Mouse (Mus musculus) stomach, embryonic 14.5 days (tissue): Measurements from ENCODE around the gene Olfr1247. TPM values are rescaled to one million over a fixed set of nuclear protein-coding genes. Genes with fewer than 3 reads are reported as not detected.

Experiments used
- polyA plus RNA-seq: library from polyadenylated mRNA; unstranded; fragments of >200 nt; fragmentation: Nextera tagmentation; extraction: Ambion mirVana; gene quantifications from 2 replicates; pipeline ENCODE4 v1.2.1, GENCODE M21; 2014

Gene Olfr1247
- polyA plus RNA-seq, 1 experiment from 2014 or later, result not detected

Other genes with a start within 250 kb of the Olfr1247 start
- not detected in 2 replicates for gene Olfr1234, start 249.3 kb downstream of the Olfr1247 start, polyA plus RNA-seq
- not detected in 2 replicates for gene Olfr1238, start 204.5 kb downstream of the Olfr1247 start, polyA plus RNA-seq
- not detected in 2 replicates for gene Olfr1239, start 193.7 kb downstream of the Olfr1247 start, polyA plus RNA-seq
- gene Olfr1240, start 171.1 kb downstream of the Olfr1247 start, polyA plus RNA-seq, result not detected in 2 replicates
- gene Olfr1241, start 127.0 kb downstream of the Olfr1247 start, polyA plus RNA-seq, result not detected in 2 replicates
- gene Olfr1242, start 115.8 kb downstream of the Olfr1247 start, polyA plus RNA-seq, result not detected in 2 replicates
- not detected in 2 replicates for gene Olfr1243, start 82.6 kb downstream of the Olfr1247 start, polyA plus RNA-seq
- gene Olfr1245, start 35.7 kb downstream of the Olfr1247 start, polyA plus RNA-seq, result not detected in 2 replicates
- gene Olfr1246, start 21.0 kb downstream of the Olfr1247 start, polyA plus RNA-seq, result not detected in 2 replicates
- not detected in 2 replicates for gene Olfr1248, start 4.1 kb upstream of the Olfr1247 start, polyA plus RNA-seq
- gene Olfr1249, start 20.9 kb upstream of the Olfr1247 start, polyA plus RNA-seq, result not detected in 2 replicates
- not detected in 2 replicates for gene Olfr1250, start 47.3 kb upstream of the Olfr1247 start, polyA plus RNA-seq
- gene Olfr1251, start 57.8 kb upstream of the Olfr1247 start, polyA plus RNA-seq, result not detected in 2 replicates
- gene Olfr1252, start 110.9 kb upstream of the Olfr1247 start, polyA plus RNA-seq, result not detected in 2 replicates
- gene Olfr1253, start 143.0 kb upstream of the Olfr1247 start, polyA plus RNA-seq, result not detected in 2 replicates
- gene Olfr1254, start 179.5 kb upstream of the Olfr1247 start, polyA plus RNA-seq, result not detected in 2 replicates
- not detected in 2 replicates for gene Olfr1255, start 197.9 kb upstream of the Olfr1247 start, polyA plus RNA-seq
- not detected in 2 replicates for gene Olfr1256, start 227.4 kb upstream of the Olfr1247 start, polyA plus RNA-seq
- gene Olfr48, start 234.1 kb upstream of the Olfr1247 start, polyA plus RNA-seq, result not detected in 2 replicates